Mouse (Mus musculus) ES-Bruce4 (cell line): Measurements from ENCODE around the gene Muc3a.

Experiments
- CTCF ChIP-seq: IDR thresholded peaks from one replicate; pipeline ENCODE4 v1.8.1; 2011; ENCODE audit warnings: low read depth, low read length
- EP300 ChIP-seq: IDR thresholded peaks from 2 replicates; pipeline ENCODE4 v1.6.1; 2011; ENCODE audit warnings: low read depth, low read length; ENCODE audit not compliant: insufficient read depth
- POLR2A ChIP-seq: IDR thresholded peaks from one replicate; pipeline ENCODE4 v1.8.1; 2011; ENCODE audit warnings: low read length; ENCODE audit not compliant: insufficient read depth

- TF ChIP-seq CTCF (no peak), POLR2A (no peak), EP300 (no peak)
Observed at GRCm38 (mm10) chr5:137210689-137211088, 1.5 kb downstream of the Muc3a start.
